Mouse (Mus musculus) spleen, postnatal 4 days (tissue): Measurements from ENCODE around the gene Frmpd4.

ENCODE experiments used
- DNase-seq, 2 experiments: peaks; one replicate each; pipeline ENCODE4 v3.0.0; 2022; ENCODE audit warnings: low spot score in 2 of 2

The Frmpd4 gene

DNA sequence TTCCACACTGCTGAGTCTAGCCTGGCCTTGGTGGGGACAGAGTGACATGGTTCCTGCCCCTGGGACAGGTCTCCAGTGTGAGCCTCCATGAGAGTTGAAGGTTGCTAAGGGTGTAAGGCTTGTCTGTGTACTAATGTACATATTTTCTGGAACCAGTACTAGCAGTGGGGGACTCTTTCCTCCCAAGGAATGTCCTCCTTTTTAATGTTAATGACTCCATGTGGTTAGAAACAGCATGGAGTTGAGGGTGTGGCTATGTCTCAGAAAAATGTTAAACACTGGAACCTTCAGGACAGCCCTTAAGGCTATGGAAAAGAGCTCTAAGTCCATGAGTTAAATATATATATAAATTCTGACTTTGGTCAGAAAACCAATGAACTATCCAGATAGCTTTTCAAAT is 436.0 kb downstream of the Frmpd4 start:
- DNase-seq = no peak

DNA sequence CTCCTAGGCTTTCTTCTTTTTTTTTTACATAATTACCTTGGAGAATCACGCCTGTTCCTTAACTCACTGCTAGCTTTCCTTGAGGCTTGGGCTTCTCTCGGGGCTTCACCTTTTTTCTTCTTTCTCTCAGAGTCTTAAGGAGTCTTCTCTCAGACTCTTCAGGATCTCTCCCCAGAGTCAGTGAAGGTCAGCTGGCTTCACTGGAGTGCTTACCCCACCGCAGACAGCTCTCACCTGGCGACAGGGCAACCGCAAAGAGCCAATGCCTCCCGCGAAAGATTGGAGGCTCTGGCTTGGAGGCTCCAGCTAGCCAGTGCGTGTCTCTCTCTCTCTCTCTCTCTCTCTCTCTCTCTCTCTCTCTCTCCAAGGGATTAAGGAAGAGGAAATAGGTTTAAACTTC is 453.0 kb downstream of the Frmpd4 start:
- no peak for DNase-seq

DNA sequence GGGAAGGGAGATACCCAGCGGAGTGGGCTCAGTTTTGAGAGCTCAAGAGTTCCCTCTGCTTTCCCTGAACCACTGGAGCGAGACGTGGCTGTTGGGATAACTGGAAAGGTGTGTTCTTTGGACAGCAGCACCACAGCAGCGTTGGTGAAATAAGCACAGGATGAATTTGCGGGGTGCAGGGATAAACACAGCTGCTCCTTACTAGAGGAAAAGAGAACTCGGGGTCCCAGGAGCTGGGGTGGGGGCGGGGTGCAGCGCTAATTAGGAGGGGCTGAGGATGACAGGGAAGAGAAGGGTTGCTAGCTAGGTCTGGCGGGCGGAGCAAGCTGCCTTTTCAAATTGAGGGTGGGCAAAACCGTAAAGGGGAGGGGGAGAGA is 453.5 kb downstream of the Frmpd4 start:
- no peak for DNase-seq

DNA sequence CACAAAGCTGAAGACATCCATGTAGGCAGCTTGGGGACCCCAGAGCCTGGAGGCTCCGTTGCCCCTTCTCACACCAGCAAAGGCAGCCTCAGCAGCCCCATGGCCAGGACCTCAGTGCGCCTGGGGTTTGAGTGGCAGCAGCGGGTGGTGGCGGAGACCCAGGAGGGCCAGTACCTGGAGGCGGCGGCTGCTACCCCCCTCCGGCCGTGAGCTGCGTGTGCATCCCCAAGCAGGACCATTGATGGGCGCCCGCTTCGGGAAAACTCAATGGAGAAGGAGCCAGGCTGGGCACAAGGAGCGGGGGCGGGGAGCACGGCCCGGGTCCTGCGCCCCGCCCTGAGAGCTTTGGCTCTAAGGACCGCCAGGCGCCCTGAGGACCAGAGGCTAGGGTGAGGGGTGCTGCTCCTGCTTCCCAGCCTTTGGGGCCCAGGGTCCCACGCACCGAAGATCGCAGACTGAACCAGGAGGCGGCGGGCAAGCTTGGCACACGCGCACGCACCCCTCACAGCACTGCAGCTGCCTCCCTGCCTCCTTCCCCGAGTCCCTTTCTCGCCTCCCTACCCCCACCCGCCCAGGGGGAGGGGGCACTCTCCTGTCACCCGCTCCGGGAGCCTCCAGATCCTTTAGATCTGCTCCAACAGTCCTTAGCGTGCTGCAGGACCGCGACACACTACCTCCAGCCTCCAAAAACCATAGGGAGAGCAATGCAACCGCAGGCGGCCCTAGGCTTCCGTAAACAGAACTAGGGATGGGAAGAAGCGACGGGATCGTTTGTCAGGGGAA is 454.0 kb downstream of the Frmpd4 start:
- peak in 1 of 2 experiments; percentile 56 for DNase-seq

DNA sequence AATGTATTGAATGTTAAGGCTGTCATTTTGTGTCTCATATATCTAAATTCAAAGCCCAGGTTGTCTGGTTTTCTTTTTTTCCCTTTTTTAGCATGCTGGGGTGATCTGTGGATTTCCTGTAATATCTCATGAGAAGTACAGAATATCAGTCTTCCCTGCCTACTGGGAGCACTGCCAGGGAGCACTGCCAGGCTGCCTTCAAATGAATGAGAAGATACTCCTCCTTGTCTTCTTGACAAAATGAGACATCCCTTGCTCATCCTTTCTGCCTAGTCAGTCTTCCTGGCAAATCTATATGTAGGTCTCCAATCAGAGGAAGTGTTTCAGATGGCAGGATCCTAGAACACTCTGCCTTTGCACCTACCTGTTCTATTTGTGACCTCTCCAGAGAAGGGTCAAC is 535.4 kb downstream of the Frmpd4 start:
- DNase-seq = no peak

DNA sequence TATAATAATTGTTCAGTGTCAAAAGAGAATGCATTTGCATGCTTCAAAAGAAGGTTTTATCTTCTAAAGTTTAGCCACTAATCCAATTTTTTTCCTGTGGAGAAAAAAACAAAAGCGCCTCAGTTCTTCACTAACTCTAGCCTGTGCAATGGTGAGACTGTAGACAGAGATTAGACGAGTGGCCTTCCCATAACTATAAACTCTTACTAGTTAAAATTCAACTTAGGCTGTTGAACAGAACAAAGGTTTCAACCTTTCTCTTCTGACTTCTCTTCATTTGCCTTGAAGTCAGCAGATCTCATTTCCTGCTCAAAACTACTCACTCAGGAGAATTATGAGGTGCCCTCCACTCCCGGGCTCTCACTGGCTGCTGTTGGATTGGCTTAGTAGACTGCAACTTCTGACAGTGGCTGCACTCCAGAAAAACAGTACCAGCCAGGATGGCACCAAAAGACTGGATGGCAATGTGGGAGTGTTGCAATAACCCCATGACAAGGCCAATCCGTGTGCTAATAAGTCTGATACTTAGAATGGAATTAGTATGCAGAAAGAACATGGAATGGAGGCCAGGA is 556.4 kb downstream of the Frmpd4 start:
- no peak for DNase-seq

DNA sequence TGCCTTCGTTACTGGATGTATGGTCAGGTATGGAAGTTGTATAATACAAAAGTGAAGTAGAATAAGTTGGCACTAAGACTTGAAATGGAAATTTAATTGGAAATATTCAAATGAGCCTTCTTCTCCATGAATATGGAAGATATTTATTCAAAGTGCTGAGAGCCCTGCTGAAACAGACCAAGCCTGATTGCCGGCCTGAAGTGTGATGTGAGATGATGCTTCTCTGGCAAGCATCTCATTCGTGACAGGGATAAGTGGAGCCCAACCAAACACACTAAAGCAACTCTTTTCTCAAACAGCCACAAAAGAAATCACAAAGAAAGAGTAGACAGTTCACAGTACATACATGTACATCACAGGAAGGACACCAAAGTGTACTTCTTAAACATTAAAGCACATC is 559.2 kb downstream of the Frmpd4 start:
- DNase-seq = no peak

DNA sequence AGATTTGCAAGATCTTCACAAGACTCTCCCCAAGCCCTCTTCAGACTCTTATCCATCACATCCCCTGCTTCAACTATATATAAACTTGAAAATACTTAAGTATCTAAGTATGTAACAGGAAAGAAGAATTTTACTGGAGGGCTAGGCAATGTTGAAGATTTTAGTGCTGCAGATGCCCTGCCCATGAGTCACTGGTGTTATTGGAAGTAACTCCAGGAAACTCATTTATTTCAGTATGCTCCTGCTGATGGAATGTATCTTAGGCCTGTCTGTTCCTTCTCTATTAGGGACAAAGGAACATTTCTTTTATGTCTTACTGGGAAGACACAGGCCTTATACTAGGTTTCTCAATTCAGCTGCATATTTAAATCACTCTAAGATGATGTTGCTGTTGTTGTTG is 592.2 kb downstream of the Frmpd4 start:
- DNase-seq = no peak

DNA sequence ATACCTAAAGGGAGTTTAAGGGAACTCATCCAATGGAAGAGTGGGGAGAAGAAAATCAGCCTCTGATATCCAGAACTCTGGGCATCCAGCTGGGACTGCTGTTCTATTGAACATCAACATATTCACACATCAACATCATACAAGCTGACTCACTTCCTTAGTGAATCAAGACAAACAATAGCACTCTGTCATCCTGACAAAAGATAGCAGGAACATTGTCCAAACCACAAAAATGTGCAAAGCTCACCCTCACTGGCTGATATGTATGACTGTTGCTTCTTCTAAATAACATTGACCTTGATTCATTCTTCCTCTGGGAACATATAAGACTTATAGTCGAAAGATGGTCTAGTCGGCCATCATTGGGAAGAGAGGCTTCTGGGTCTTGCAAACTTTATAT is 625.8 kb downstream of the Frmpd4 start:
- DNase-seq = no peak

DNA sequence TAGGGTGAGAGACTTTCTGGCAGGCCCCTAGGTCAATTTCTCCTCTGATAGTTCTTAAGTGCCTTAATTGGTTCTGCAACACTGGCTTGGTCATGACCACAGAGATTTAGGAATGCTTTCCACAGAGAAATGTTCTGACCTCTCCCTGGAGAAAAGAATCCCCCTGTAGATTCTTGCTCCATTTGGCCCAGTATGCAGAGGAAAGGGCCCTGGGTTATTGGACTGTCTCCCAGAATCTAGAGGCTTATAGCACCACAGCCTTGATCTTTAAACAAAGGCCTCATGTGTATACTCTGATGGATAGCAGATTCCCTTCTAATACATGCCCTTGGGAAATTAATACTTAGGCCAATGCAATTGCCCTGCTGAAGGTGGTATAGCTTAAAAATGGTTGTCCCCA is 667.5 kb downstream of the Frmpd4 start:
- DNase-seq = no peak

DNA sequence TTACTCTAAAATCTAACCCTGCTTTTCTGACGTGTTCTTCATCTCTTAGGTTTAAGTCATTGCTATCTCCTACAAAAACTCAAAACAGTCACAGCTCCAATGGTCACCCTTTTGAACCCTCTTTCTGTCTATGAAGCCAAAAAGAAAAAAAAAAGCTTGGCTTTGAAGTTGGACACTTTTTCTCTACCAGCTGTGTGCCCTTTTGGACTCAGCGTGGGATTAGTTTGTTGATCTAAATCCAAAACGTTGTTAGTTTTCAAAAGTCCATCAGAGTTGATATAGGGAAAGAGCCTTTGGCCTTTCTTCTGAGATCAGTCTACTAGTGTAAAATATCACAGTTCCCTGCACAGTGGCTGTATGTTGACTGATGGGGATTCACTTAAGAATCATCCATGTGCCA is 676.0 kb downstream of the Frmpd4 start:
- DNase-seq = no peak

DNA sequence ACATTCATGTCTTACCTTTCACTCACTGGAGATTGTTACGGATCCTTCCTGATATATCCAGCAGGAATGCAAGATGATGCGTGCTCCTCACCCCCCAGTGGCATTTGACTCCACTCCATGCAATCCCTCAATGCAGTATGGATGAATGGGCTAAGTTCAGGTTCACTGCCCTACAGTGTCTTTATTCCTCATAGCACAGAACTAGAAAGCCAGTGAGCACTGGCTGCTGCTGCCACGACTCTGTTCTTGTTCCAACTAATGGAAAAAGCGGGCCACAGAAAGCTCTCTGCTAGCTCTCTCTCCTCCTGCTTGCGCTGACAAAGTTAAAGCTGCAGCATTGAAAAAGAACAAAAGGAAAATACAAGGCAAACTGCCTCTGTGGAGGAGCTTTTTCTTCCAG is 722.2 kb downstream of the Frmpd4 start:
- no peak for DNase-seq

DNA sequence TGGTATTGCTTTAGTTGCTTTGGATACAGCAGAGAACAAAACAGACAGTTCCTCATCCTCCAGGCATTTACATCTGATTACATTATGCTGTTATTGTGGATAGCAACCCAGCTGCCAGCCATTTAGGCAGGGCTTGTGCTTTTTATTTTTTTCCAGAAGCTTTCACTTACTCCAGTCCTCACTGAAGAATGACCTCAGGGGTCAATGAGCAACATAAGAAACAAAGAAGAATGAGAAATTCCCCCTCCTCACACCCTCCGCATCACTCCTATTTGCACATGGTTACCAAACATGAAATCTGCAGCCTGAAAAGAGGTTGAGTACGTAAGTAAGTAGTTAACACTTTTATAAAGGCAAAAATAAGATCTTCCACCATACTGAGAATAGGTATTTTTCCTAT is 744.5 kb downstream of the Frmpd4 start:
- no peak for DNase-seq

DNA sequence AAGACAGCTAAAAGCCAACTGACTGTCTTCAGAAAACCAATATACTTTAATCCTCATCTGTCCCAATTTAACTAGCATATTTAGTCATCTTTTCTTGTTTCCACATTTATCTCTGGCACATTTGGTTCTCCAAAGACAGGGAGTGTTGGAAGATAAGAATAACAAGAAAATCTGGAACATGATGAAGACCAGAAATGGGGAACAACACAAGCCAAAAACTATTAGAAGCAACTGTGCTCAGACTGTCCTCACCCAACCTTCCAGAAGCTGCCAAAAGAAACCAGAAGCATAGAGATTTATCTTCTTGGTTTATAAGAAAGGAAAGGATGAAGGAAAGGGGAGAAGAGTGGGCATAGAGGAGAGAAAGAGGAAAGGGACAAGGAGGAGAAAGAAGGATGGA is 748.6 kb downstream of the Frmpd4 start:
- DNase-seq = no peak

DNA sequence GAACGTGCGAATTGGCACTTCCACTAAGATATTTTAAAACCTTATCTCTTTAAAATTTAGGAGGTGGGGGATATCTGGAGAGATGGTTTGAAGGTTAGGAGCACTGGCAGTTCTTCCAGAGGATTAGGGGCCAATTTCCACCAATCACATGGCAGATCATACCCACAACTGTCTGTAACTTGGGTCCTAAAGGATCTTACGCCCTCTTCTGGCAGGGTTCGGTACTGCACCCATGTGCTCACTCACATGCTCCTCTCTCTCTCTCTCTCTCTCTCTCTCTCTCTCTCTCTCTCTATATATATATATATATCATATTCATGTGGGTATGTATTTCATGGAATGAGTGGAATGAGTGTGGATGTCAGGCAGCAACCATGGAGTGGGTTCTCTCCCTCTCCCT is 759.7 kb downstream of the Frmpd4 start:
- DNase-seq = peak; percentile 15 to 62

DNA sequence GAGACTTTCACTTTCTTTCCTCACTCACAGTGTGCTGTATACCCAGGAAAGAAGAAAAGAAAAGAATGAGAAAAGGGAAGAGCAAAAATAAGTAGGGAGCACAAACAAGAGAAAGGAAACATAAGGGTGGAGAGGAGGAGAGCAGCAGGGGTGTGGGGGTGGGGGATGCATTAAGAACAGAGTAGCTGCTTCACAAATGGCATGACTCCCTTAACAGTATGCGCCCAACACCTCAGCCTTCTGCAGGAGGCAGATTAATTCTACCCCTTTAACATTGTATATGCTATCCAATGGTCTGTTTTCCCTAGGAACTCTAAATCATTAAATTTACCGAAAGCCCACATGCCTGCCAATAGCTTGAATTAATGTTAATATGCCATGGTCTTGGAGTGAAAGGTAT is 766.9 kb downstream of the Frmpd4 start:
- DNase-seq = no peak

DNA sequence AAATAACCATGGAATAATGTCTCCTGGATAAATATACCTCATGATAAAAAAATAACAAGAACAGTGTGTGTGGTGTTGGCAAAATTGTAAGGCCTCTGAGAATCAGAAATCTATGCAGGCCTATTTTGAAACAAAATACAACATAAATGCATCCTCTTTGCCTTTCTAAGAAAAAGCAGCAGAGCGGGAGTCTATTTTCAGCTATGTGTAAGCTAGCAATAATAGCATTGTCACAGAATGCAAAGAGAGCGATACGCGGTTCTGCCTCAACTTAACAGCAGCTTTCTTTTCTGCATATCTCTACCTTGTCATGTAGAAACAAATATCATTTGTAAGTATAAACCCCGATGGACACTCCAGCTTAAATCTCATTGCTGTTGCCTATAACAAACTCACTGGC is 768.5 kb downstream of the Frmpd4 start:
- no peak for DNase-seq

DNA sequence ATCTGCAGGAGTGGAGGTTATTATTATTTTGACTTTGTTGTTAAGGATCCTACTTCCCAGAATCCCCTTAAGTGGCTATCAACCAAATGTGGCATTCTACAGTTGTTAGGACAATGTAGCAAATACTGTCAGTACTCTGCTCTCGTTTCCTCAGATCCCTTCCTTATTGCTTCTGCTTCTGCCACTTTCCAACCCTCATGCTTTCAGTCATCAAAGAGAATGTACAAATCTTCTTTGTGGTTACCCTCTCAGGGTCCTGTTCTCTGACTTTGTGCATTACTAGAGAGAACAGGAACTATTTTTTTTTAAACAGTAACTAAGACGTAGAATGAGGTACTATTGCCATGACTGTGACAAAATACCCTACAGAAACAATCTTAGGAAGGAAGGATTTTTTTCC is 788.3 kb downstream of the Frmpd4 start:
- DNase-seq = no peak

DNA sequence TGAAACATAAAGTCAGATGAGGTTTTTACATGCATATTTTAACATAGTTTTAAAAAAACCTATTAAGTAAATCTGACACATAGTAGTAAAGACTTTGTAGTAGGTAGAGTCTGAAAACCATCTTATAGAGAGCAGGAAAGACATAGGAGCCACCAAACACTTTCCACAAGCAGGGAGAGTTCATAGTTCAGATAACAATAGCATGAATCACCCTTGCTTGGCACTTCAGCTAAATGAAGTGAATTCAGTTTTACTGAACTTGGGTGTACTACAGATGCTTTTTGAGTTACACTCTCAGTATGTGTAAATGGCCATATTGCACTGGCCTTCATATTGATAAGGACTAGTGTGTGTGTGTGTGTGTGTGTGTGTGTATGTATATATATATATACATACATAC is 793.5 kb downstream of the Frmpd4 start:
- DNase-seq = no peak

DNA sequence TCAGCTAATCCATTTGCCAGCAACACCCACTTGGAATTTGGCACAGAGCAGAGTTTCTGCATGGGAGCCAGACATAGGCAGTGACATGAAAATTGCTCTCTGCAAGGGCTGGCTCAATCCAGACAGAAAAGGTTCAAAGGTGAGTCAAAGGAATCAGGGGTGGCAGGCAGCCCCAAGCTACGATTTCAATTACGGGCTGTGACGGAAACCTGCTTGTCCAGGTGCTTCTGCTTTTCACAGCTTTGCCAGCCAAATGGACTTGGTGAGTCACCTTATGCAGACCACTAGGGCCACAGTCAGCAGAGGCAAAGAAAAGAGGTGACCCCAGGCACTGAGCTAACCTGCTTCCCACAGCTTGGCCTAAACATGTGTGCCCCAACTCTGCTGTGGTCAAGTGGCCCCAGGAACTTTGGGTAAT is 857.5 kb downstream of the Frmpd4 start:
- DNase-seq = no peak

DNA sequence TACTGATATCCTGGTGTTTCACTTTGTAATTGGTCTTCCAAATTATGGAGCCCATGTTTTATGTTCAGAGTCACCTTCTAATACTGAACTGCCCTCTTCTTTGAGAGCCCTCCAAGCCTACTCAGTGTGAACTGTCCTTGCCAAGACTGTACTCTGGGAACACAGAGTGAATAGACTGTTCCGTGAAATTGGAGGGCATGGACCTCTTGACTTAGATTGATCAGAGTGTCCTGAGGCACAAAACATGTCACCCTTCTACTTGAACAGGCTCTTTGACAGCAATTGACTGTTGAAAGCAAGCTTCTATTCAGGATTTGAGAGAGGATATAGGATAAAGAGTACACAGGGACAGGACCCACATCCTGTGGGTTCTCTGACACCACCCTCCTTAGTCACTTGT is 857.9 kb downstream of the Frmpd4 start:
- no peak for DNase-seq

DNA sequence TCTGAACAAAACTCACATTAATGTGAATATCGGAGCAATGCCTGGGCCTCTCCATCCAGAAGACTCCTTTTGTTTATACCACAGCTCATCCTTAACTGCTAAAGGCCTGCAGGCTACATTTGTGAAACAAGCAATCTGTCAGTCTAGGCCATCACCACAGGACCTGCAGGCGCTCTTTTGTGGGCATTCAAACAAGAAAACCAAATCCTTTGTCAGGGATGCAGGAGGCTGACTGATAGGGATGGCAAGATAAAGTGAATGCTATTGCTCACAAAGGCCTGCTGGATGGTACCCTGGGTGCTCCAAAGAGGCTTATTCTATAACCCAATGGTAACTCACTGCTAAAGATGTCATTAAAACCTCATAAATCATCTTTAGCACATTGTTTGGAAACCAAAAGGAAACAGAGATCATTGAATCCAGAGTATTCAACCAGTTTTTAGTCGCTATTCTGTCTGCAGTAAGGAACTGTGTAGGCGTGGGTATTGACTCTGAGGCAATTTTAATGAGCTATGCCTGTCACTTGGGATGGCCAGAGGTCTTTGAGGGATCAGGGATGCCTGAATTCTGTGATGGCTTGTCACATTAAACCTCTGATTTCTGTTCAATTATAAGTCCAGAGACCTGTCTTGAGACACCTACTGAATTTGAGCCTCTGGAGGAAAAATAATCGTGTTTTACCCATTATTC is 922.1 kb downstream of the Frmpd4 start:
- DNase-seq = no peak

DNA sequence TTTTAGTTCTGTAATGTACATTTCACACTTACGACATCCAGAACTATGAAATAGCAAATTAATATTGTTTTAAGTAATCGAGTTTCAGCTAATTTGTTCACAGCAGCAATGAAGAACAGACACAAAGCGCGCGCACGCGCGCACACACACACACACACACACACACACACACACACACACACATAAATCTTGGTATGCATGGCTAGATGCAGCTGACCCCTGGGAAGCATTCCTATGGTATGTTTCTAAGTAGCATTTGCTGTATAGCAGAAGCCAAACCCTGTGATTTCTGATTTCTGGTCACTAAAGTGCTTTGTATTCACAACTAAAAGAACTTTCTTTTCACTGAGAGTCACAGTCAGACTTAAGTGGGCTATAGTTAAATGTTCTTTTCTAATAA is 922.8 kb downstream of the Frmpd4 start:
- DNase-seq = no peak
